Mouse (Mus musculus): ENCODE measurements at regions not wholly inside any gene's neighbourhood (a gene's known extent, or its start where the extent isn't known, plus 50 kb on each side); places are given as distances from the start of the nearest gene placed in this dataset.

DNA sequence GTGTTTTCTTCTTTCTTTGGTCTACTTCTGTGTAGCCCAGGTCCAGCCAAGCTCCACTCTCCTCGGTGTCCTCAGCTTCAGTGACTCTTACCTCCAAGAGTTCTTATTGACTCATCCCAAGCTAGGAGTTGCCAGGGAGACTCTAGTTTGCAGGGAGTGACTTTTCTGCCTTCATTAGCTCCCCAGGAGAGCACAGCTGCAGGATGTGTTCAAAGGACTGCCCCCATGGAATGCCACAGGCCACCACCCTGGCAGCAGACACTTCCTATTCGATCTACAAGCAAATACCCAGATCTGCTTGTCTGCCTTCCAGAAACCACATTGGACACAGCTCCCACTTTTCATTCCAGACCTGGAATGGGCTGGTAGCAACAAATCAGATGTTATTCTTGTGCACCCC lies 269.6 kb upstream of the Tnp1 start:
- no peak for DNase-seq

DNA sequence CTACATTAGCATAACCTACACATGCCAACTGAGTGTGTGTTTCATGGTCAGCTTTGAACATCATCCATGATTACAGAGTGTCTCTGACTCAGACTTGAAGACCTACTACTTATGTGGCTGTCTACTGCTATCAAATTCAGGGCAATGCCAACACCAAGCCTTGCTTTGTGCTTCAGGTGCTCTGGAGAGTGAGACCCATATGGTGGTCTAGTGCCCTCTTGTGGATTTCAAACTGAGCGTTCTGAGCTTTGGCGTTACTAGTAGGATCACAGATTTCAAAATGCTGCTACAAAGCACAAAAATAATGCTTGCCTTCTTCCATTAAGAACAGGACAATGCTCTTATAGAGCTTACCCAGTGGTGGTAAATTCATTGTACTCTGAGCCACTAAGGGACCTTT lies 258.8 kb upstream of the Tnp1 start:
- peak; percentile 29 for DNase-seq

GRCm38 (mm10) chr1:73270787-73271391 lies 255.2 kb upstream of the Tnp1 start:
- no peak for DNase-seq

DNA sequence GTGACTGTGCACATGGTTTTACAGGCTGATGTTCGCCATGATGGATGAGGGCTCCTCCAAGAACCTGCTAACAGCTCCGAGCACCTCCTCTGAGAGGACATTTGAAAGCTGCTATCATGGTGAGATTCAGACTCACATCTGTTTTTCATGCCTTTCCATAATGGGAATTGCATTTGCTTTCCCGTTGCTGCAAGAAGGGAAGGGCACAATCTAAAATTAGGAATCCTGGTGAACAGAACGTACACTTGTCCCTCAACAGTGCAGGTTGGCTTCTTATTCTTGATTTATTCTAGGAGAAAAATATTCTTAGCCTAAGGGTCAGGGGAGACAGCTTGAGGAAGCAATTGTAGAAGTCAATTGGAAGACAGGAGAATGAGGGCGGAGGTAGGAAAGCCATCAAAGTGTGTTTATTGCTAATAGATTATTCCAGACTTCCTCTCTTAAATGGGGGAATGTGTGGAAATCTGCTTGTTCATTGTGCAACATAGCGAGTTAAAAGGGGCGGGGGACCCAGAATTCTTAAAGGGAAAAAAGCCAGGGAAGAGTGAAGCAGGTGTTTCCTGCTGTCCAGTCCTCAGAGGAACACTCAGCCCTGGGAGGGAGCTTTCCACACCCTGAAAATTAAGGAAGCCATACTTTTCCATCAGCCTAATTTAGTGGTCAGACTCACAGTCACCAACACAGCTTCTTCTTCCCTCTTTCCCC lies 253.5 kb upstream of the Tnp1 start:
- no peak for DNase-seq

DNA sequence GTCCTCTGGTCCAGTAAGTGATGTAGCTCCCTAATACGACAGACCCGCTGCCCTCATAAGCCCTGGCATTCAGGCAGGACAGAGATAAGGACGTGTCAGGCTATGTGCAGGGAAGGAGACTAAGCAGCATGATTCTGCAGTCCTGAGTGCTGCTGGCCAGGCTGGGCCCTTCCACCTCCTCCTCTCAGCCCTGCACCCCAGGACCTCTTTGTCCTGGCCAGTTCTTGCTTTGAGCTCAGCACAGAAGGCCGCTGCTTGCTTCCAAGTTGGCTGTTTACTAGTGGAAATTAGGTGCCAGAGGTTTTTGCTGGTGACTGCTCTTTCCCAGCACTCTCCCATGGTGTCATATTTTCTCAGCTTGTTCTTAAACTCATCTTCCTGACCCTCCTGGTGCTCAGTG lies 249.3 kb upstream of the Tnp1 start:
- DNase-seq, result peak; percentile 38

GRCm38 (mm10) chr1:73264245-73264644 lies 248.5 kb upstream of the Tnp1 start:
- no peak for DNase-seq

DNA sequence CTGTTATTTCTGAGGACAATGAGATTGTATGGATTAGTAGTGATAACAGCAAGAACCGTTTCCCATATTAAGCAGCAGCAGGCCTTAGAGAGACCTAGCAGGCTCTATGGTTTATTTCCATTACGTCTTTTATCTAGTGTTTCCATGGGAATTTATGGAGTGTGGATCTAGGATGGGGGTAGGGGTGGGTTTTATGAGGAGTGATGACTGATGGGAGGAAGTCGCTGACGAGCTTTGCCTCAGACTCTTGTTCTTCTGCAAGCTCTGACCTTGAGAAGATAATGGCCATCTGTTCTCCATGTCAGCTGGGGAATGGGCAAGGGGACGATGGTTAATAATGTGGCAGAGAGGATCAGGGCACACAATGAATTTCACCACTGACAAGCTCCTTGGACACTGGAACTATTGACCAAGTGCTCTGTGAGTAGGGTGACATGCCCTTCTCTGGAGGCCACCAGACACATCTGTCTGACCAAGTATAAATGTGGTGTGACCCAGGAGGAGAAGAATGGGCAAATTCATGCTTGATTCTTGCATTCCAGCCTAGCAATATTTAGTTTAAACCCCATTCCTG lies 243.9 kb upstream of the Tnp1 start:
- DNase-seq, result no peak

DNA sequence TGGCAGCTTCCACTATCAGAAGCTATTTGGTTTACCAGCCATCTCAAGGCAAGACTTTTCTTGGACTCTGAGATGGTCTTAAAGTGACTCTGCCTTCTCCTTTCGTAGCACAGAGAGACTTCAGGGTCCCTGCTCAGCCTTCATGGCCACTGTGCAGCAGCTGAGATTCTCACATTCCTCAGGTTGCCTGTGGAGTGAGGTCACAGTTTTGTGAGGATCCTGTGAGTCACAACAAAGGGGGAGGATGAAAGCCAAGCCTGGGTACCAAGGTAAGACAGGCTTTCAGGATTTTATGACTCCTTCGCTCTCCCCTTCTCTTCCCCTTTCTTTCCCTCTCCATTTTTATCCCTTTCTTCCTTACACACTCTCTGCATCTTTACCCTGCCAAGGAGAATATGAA lies 241.6 kb upstream of the Tnp1 start:
- DNase-seq, result no peak

GRCm38 (mm10) chr1:73251911-73252356 lies 236.2 kb upstream of the Tnp1 start:
- no peak for DNase-seq

GRCm38 (mm10) chr1:73244016-73244415 lies 228.3 kb upstream of the Tnp1 start:
- no peak for DNase-seq

DNA sequence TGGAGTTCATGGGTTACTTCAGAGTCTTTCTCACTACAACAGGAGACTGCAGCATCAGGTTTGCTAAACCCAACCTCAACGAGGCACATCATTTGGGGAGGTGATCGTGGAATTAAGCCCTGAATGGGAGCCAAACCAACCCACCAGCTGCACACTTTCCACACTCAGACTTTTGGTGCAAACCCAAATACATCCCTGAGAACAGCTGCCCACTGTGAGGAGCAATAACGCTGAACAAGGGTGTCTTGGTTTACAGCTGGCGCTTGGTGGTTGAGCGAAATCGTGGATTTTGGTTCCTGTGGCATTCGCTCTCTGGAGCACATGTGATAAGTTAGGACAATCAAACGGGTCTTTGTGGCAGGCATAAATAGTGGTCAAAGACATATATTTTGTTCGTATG lies 226.6 kb upstream of the Tnp1 start:
- DNase-seq, result no peak

DNA sequence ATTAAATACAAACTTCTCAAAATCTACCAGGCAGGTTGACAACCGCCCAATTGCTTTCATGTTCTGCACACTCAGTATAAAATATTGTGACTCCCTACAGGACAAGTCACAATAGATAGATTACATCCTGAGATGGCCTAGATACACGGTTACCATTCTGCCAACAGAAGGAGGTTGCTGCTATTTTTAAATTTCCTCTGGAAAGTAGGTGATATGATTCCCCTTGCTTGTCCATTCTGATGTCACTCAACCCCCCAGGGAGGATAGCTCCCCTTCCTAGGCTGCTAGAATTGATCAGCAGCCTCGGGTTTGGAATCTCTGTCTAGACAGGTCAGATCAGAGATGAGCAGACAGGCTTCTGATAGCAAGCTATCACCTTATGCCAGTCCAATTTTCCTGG lies 221.2 kb upstream of the Tnp1 start:
- DNase-seq, result no peak

DNA sequence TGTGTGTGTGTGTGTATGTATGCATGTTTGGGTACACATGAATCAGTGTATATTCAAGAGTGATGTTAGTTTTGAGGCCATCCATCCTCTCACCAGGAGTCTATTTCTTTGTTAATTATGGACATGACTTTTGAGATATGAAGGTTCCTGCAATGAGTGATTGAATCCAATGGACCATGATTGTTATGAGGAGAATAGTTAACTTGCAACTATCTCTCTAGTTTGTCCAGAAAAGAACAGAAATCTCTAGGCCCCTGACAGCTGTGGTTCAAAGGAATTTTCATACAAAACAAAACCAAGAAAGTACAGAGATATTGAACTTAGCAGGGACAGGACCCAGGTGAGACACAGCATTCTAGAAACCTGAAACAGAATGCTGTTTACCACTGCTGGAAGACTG lies 217.9 kb upstream of the Tnp1 start:
- no peak for DNase-seq

GRCm38 (mm10) chr1:73233041-73233440 lies 217.3 kb upstream of the Tnp1 start:
- no peak for DNase-seq

DNA sequence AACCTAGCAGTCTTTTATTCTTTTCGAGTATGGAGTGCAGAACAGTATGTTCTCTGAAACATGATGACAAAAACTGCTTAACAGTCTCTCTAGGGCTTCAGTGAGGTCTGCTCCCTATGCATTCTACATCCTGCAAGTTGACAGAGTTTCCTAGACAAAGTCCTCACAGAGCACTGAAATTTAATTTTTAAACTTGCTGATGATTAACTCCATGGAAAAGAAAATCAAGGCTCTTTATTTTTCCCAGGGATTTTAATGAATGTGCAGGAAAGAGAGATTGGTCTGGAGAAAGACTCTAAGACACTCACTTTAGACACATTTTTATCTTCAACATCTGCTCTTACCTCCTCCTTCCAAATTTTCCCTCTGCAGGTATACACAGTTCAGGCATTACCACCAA lies 214.9 kb upstream of the Tnp1 start:
- DNase-seq, result no peak

DNA sequence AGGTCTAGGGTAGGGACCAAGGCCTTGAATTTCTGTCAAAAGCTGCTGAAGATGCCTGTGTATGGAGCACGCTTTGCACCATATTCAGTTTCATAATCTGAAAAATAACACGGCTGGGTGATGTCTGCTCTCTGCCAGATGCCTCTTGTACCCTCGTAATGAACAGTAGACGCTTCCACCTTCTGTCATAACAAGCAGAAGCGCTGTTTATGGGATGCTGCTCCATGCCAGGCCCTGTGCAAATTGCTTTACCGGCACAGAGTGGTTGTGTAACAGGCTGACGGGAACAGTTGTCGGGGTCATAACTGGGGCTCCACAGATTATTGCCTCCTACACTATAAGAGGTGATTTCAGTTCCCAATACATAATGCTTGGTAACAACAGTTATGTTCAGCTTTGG lies 211.5 kb upstream of the Tnp1 start:
- peak; percentile 87 for DNase-seq

DNA sequence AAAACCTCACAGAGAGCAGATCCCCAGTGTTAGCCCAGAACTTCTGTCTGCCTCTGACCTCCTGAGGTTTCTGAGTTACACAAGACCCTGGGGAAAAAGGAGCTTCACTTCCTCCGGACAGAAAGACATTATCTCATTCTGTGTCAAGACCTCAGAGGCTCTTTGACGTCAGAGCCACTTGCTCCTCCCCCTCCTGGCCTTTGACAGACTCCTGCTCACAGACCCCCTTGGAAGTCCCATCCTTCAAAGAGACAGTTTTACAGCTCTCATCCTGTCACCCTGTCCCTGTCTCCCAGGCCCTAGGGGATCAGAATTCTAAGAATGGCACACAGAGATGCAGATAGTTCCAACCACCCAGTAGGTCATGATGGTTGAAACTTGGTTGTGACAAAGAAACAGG lies 206.2 kb upstream of the Tnp1 start:
- DNase-seq, result no peak

DNA sequence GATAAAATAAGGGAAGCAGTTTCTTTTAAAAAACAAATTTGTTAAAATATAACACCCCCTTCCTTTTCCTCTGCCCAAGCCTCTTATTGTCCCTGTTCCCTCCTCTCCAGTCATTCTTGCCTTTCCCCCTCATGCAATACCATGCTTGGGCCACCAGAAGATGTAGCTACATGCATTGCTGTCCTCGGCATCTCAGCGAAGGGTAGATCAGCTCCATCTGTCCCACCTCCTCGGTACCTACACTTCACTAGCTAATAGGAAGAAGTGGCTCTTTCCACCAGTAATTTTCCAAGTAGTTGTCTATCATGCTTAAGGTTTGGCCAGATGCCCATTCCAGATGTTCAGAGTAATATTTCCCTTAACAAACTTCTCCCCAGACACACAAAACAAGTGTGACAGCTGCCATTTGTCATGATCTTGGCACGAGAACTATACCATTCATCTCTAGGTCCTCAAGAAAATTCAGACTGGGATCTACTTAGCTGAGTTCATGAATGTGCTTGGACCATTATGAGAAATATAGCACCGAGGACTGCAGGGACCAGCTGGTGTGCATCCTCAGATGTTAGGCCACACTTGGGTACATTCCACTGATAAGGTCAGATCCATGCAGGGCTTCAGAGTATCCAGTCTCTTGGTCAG lies 198.7 kb upstream of the Tnp1 start:
- no peak for DNase-seq

DNA sequence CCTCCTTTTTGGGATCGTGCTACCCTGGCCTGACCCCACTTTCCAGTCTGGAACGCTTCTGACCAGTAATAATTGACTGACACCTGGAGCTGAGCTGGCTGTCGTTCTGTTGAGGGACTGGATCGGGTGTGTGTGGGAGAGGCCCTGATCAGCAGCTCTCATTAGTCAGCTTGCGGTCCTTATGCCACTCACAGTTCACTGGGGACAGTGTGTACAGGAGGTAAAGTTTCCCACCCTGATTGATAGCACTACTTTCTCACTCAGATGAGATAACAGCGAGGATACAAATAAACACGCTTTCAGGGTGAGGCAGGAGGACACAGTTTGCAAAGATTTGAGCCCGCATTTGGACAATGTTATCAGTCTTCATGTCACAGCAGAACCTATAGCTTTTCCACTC lies 191.7 kb upstream of the Tnp1 start:
- peak; percentile 30 for DNase-seq

DNA sequence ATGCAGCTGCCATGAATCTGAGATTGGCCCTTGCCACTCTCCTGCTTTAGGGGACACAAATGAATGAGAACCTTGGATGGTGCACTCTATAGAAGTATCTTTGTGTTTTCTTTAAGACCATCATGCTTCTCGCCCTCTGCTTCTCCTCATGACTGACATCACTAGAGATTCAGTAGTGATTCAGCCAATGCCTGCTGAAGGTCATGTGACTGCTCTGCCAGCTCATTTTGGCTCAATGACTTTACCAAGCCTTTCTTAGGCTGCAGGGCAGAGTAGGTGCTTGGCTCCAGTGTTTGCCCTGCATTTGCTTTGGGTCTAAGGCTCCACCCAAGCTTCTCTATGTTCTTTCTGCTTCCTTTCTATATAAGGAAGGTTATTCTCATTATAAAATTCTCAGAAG lies 190.1 kb upstream of the Tnp1 start:
- no peak for DNase-seq

DNA sequence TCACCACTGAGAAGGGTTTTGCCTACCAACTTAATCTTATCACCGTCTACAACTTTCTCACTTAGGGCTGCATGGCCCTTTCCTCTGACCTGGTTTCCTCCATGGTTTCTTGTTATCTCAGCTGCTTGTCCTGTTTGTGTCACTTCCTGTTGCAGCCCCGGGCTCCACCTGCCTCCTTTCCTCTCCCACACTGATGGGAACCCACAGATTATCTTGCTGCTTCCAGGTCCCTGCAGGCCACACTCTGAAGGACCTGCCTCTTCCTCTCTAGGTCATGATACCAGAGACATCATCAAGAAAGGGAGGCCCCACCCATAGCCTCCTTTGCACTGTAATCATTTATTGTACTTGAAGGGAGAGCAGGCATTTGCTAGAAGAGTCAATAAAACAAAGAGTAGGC lies 184.4 kb upstream of the Tnp1 start:
- no peak for DNase-seq

- DNase-seq, result no peak
Measured at GRCm38 (mm10) chr1:73190832-73191231, 175.1 kb upstream of the Tnp1 start.

GRCm38 (mm10) chr1:73188796-73189195 lies 173.1 kb upstream of the Tnp1 start:
- DNase-seq, result no peak

DNA sequence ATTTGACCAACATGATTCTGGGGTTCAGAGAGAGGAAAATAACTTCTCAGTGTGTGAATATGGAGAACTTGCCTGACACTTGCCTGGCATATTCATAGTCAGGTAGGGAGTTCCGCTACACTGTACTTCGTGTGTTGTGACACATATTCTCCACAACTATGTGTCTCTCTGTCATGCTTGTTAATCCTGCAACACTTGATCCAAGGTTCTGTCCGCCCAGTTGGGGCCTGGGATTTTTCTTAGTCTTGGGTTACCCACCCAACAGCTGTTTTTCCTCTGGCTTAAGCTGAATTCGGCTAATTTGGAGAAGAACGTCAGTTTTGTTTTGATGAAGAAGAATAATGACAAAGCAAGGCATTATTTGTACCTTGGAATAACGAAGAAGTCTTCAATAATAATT lies 168.8 kb upstream of the Tnp1 start:
- DNase-seq, result no peak

Measured in layer of hippocampus, adult 9-11 months (tissue).